Mouse (Mus musculus): ENCODE measurements around the gene Lypd9. TPM values are rescaled to one million over a fixed set of nuclear protein-coding genes. Genes with fewer than 3 reads are reported as not detected.

The Lypd9 gene
- polyA plus RNA-seq, 1 experiment, result not detected

- TF ChIP-seq POLR2A (IDR thresholded peaks at IDR 0.05; ENCODE audit: control insufficient read depth, extremely low read depth, insufficient read depth, low read length, poor library complexity), result no peak
- TF ChIP-seq CTCF (IDR thresholded peaks at IDR 0.05; ENCODE audit: borderline replicate concordance, control insufficient read depth, extremely low read depth, insufficient read depth, low read length, poor library complexity), result no peak
- Histone ChIP-seq H3K27ac (ENCODE audit: control insufficient read depth, insufficient read depth, low read length) (no peak overlapping the region), H3K27me3 (ENCODE audit: control insufficient read depth, insufficient read depth, low read length) (no peaks in the 10 kb centered on the region), H3K4me3 (ENCODE audit: control insufficient read depth, insufficient read depth, low read length) (no peak overlapping the region), H3K4me1 (replicated peaks; ENCODE audit: control insufficient read depth, insufficient read depth, low read length) (peaks cover 10% of the 10 kb centered on the region), H3K36me3 (ENCODE audit: control insufficient read depth, insufficient read depth, low read length) (no peaks in the 10 kb centered on the region)
- 50% methylated on average over 5 of the region's 5 CpGs for WGBS
- no peak for DNase-seq
Measured at GRCm38 (mm10) chr11:58437866-58438265, 14.9 kb downstream of the Lypd9 start.

- H3K4me1 ChIP-seq (replicated peaks; ENCODE audit: control insufficient read depth, insufficient read depth, low read length), result peaks cover 7% of the 10 kb centered on the region
- TF ChIP-seq CTCF (IDR thresholded peaks at IDR 0.05; ENCODE audit: borderline replicate concordance, control insufficient read depth, extremely low read depth, insufficient read depth, low read length, poor library complexity) (no peak), POLR2A (IDR thresholded peaks at IDR 0.05; ENCODE audit: control insufficient read depth, extremely low read depth, insufficient read depth, low read length, poor library complexity) (no peak)
- WGBS, result 88% methylated on average over 3 of the region's 3 CpGs
- no peaks in the 10 kb centered on the region for H3K36me3 ChIP-seq (ENCODE audit: control insufficient read depth, insufficient read depth, low read length)
- no peak within 1 kb of the TSS for H3K27ac ChIP-seq (ENCODE audit: control insufficient read depth, insufficient read depth, low read length)
- H3K4me3 ChIP-seq (ENCODE audit: control insufficient read depth, insufficient read depth, low read length), result no peak within 1 kb of the TSS
- no peaks in the 10 kb centered on the region for H3K27me3 ChIP-seq (ENCODE audit: control insufficient read depth, insufficient read depth, low read length)
- DNase-seq, result no peak
Measured at GRCm38 (mm10) chr11:58432259-58432658, 20.5 kb downstream of the Lypd9 start, which contains the start of gene Gm12253. Gene Gm12253 (plus strand): TSS chr11:58432559.

GRCm38 (mm10) chr11:58420815-58421214 lies 31.9 kb downstream of the Lypd9 start, which contains the start of gene 1810065E05Rik:
Gene 1810065E05Rik (plus strand): TSS chr11:58421111.
- no peaks in the 10 kb centered on the region for H3K4me1 ChIP-seq (replicated peaks; ENCODE audit: control insufficient read depth, insufficient read depth, low read length)
- no peaks in the 10 kb centered on the region for H3K27me3 ChIP-seq (ENCODE audit: control insufficient read depth, insufficient read depth, low read length)
- TF ChIP-seq CTCF (IDR thresholded peaks at IDR 0.05; ENCODE audit: borderline replicate concordance, control insufficient read depth, extremely low read depth, insufficient read depth, low read length, poor library complexity), result no peak
- TF ChIP-seq POLR2A (IDR thresholded peaks at IDR 0.05; ENCODE audit: control insufficient read depth, extremely low read depth, insufficient read depth, low read length, poor library complexity), result no peak
- no peak within 1 kb of the TSS for H3K4me3 ChIP-seq (ENCODE audit: control insufficient read depth, insufficient read depth, low read length)
- DNase-seq, result no peak
- no peak within 1 kb of the TSS for H3K27ac ChIP-seq (ENCODE audit: control insufficient read depth, insufficient read depth, low read length)
- H3K36me3 ChIP-seq (ENCODE audit: control insufficient read depth, insufficient read depth, low read length), result no peaks in the 10 kb centered on the region
- 49% methylated on average over 1 of the region's 1 CpGs for WGBS

- 82% methylated on average over 3 of the region's 3 CpGs for WGBS
- TF ChIP-seq CTCF (IDR thresholded peaks at IDR 0.05; ENCODE audit: borderline replicate concordance, control insufficient read depth, extremely low read depth, insufficient read depth, low read length, poor library complexity), result no peak
- TF ChIP-seq POLR2A (IDR thresholded peaks at IDR 0.05; ENCODE audit: control insufficient read depth, extremely low read depth, insufficient read depth, low read length, poor library complexity), result no peak
- no peak for DNase-seq
- no peak overlapping the region for H3K27ac ChIP-seq (ENCODE audit: control insufficient read depth, insufficient read depth, low read length)
- H3K4me1 ChIP-seq (replicated peaks; ENCODE audit: control insufficient read depth, insufficient read depth, low read length), result no peaks in the 10 kb centered on the region
- H3K36me3 ChIP-seq (ENCODE audit: control insufficient read depth, insufficient read depth, low read length), result no peaks in the 10 kb centered on the region
- no peaks in the 10 kb centered on the region for H3K27me3 ChIP-seq (ENCODE audit: control insufficient read depth, insufficient read depth, low read length)
- no peak overlapping the region for H3K4me3 ChIP-seq (ENCODE audit: control insufficient read depth, insufficient read depth, low read length)
Measured at GRCm38 (mm10) chr11:58418336-58418735, 34.4 kb downstream of the Lypd9 start.

- no peak for DNase-seq
- no peaks in the 10 kb centered on the region for H3K36me3 ChIP-seq (ENCODE audit: control insufficient read depth, insufficient read depth, low read length)
- no peak overlapping the region for H3K27ac ChIP-seq (ENCODE audit: control insufficient read depth, insufficient read depth, low read length)
- H3K27me3 ChIP-seq (ENCODE audit: control insufficient read depth, insufficient read depth, low read length), result no peaks in the 10 kb centered on the region
- H3K4me1 ChIP-seq (replicated peaks; ENCODE audit: control insufficient read depth, insufficient read depth, low read length), result no peaks in the 10 kb centered on the region
- TF ChIP-seq POLR2A (IDR thresholded peaks at IDR 0.05; ENCODE audit: control insufficient read depth, extremely low read depth, insufficient read depth, low read length, poor library complexity) (no peak), CTCF (IDR thresholded peaks at IDR 0.05; ENCODE audit: borderline replicate concordance, control insufficient read depth, extremely low read depth, insufficient read depth, low read length, poor library complexity) (no peak)
- 83% methylated on average over 3 of the region's 3 CpGs for WGBS
- H3K4me3 ChIP-seq (ENCODE audit: control insufficient read depth, insufficient read depth, low read length), result no peak overlapping the region
Measured at GRCm38 (mm10) chr11:58408066-58408465, 44.7 kb downstream of the Lypd9 start.

- no peaks in the 10 kb centered on the region for H3K27me3 ChIP-seq (ENCODE audit: control insufficient read depth, insufficient read depth, low read length)
- WGBS, result 74% methylated on average over 5 of the region's 5 CpGs
Measured at GRCm38 (mm10) chr11:58400655-58401054, 52.1 kb downstream of the Lypd9 start.

More at GRCm38 (mm10) chr11:58400655-58401054, 52.1 kb downstream of the Lypd9 start:
- Histone ChIP-seq H3K36me3 (ENCODE audit: control insufficient read depth, insufficient read depth, low read length) (no peaks in the 10 kb centered on the region), H3K4me1 (replicated peaks; ENCODE audit: control insufficient read depth, insufficient read depth, low read length) (no peaks in the 10 kb centered on the region), H3K4me3 (ENCODE audit: control insufficient read depth, insufficient read depth, low read length) (no peak overlapping the region), H3K27ac (ENCODE audit: control insufficient read depth, insufficient read depth, low read length) (no peak overlapping the region)
- TF ChIP-seq POLR2A (IDR thresholded peaks at IDR 0.05; ENCODE audit: control insufficient read depth, extremely low read depth, insufficient read depth, low read length, poor library complexity) (no peak), CTCF (IDR thresholded peaks at IDR 0.05; ENCODE audit: borderline replicate concordance, control insufficient read depth, extremely low read depth, insufficient read depth, low read length, poor library complexity) (no peak)
- no peak for DNase-seq

Measured in thymus, adult 2 months (tissue).